Comparison of ENCODE assay signal across 24 mouse cellular contexts in the genomic region with DNA sequence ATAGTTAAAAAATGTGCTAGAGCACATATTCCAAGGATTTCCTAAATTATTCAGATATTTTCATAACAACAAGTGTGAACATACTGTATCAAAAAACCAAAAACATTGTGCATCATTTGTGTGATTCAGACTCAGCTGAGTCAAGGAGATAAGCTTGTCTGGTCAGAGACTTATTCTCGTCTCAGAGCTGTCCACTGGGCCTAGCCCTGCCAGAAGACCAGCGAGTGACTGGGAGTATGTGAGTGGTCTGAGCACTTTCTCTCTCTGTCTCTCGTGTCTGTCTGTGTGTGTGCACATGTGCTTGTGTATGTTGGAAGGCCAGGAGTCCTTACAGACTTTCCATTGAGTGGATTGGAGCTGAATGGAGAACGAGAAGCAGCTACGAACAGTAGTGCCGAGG. TPM values are rescaled to one million over a fixed set of nuclear protein-coding genes. Genes with fewer than 3 reads are reported as not detected.
DNase-seq lines count a peak whose midpoint lies in the region; ATAC-seq lines count a peak whose summit lies in the region.
"Had no signal": no experiment of that assay in that cellular context is flagged by ENCODE, and none has a peak within 500 bp of the region (broad histone marks: within the 10 kb centered on the region; RNA-seq: fewer than 3 reads in every experiment).

No protein-coding gene starts in this region.

- H3K9ac ChIP-seq in kidney, embryonic 15.5 days = no peak overlapping the region
- H3K9ac ChIP-seq: forebrain, postnatal 0 days; hindbrain, embryonic 12.5 days; hindbrain, embryonic 15.5 days had no signal

- DNase-seq in kidney, postnatal 25 days = no peak
- DNase-seq in 3T3-L1 (ENCODE audit: low read depth, low spot score) (peak; percentile 56), NIH3T3 (ENCODE audit: low read depth) (peak; percentile 66)
- no peak for DNase-seq in layer of hippocampus, adult 9-10 months (ENCODE audit: low spot score)
- DNase-seq: adrenal gland, adult 2 months; adrenal gland, postnatal 14 days; cerebellum, adult 11 months; cerebellum, adult 2 months; cerebellum, adult 9-11 months; cerebellum, postnatal 25 days; forebrain, postnatal 0 days had no signal

- no peak for ATAC-seq in kidney, embryonic 15.5 days (replicated peaks; ENCODE audit: low FRiP score)
- no peak for ATAC-seq in activated CD4-positive, CD25-positive, alpha-beta regulatory T cell, adult 4 months
- ATAC-seq: forebrain, embryonic 14.5 days; forebrain, postnatal 0 days; Patski had no signal

- WGBS in kidney, embryonic 15.5 days = 80% methylated on average over 6 of the region's 6 CpGs

- H3K4me3 ChIP-seq in kidney, embryonic 15.5 days (replicated peaks) = no peak overlapping the region
- H3K4me3 ChIP-seq: gastrocnemius, adult 2 months; hindbrain, embryonic 12.5 days; hindbrain, embryonic 15.5 days had no signal

- peaks cover 73% of the 10 kb centered on the region for H3K4me1 ChIP-seq in kidney, embryonic 15.5 days

- peak overlapping the region; percentile 45; the same call in 1 of the 2 replicates for H3K27ac ChIP-seq in kidney, embryonic 15.5 days
- H3K27ac ChIP-seq: hindbrain, embryonic 12.5 days; hindbrain, embryonic 15.5 days had no signal

- H3K9me3 ChIP-seq in kidney, embryonic 15.5 days (replicated peaks) = no peaks in the 10 kb centered on the region
- H3K9me3 ChIP-seq: hindbrain, embryonic 12.5 days; hindbrain, embryonic 15.5 days had no signal

- no peaks in the 10 kb centered on the region; the same call in 1 of the 2 replicates for H3K36me3 ChIP-seq in kidney, embryonic 15.5 days
- H3K36me3 ChIP-seq: hindbrain, embryonic 12.5 days; hindbrain, embryonic 15.5 days had no signal

- no peaks in the 10 kb centered on the region for H3K27me3 ChIP-seq in kidney, embryonic 15.5 days
- H3K27me3 ChIP-seq: hindbrain, embryonic 12.5 days; hindbrain, embryonic 15.5 days; Patski had no signal

- no peak overlapping the region for H3K4me2 ChIP-seq in kidney, embryonic 15.5 days
- H3K4me2 ChIP-seq: heart, embryonic 11.5 days; hindbrain, embryonic 12.5 days; hindbrain, embryonic 15.5 days had no signal

RNA-seq across cellular contexts. Expression of gene Ankrd2, which starts 20.8 kb away (rescaled TPM):
- 0.35 TPM in 1 of 2 replicates, not detected in the other for polyA plus RNA-seq in kidney, embryonic 15.5 days (2015; fragmentation: Nextera tagmentation; extraction: Ambion mirVana)
- polyA plus RNA-seq in activated CD4-positive, CD25-positive, alpha-beta regulatory T cell, adult 4 months (2017; shearing (Covaris generic)) = not detected
- polyA plus RNA-seq: forebrain, embryonic 11.5 days; heart, embryonic 11.5 days; heart, embryonic 14.5 days; hindbrain, embryonic 12.5 days had no signal

RNA-seq across cellular contexts. Expression of gene Hoga1, which starts 30.4 kb away (rescaled TPM):
- polyA plus RNA-seq in kidney, embryonic 15.5 days (2015; fragmentation: Nextera tagmentation; extraction: Ambion mirVana) = 19.7 and 21.1 TPM in 2 replicates
- not detected for polyA plus RNA-seq in activated CD4-positive, CD25-positive, alpha-beta regulatory T cell, adult 4 months (2017; shearing (Covaris generic))

RNA-seq across cellular contexts. Expression of gene Ubtd1, which starts 33.4 kb away (rescaled TPM):
- 29.0 and 32.3 TPM in 2 replicates for polyA plus RNA-seq in kidney, embryonic 15.5 days (2015; fragmentation: Nextera tagmentation; extraction: Ambion mirVana)
- 1 to 10 TPM; 2.6 to 4.0 TPM for polyA plus RNA-seq in activated CD4-positive, CD25-positive, alpha-beta regulatory T cell, adult 4 months (2017; shearing (Covaris generic))

RNA-seq across cellular contexts. Expression of gene Mms19, which starts 34.0 kb away (rescaled TPM):
- polyA plus RNA-seq in kidney, embryonic 15.5 days (2015; fragmentation: Nextera tagmentation; extraction: Ambion mirVana) = 40.6 and 45.6 TPM in 2 replicates
- polyA plus RNA-seq in activated CD4-positive, CD25-positive, alpha-beta regulatory T cell, adult 4 months (2017; shearing (Covaris generic)) = 10 to 100 TPM; 63.7 to 75.3 TPM

RNA-seq across cellular contexts. Expression of gene 4933411K16Rik, which starts 37.0 kb away (rescaled TPM):
- polyA plus RNA-seq in kidney, embryonic 15.5 days (2015; fragmentation: Nextera tagmentation; extraction: Ambion mirVana) = 0.54 and 0.62 TPM in 2 replicates
- polyA plus RNA-seq in activated CD4-positive, CD25-positive, alpha-beta regulatory T cell, adult 4 months (2017; shearing (Covaris generic)) = not detected
- polyA plus RNA-seq: embryonic facial prominence, embryonic 14.5 days; forebrain, embryonic 14.5 days; forebrain, postnatal 0 days; heart, embryonic 11.5 days; heart, embryonic 14.5 days; heart, postnatal 0 days; hindbrain, embryonic 12.5 days; intestine, embryonic 14.5 days had no signal

Comparison
In these comparisons a context has a peak if more than half of its experiments do, and no peak if none do; other contexts are left out.
1. DNase-seq: peak in 3T3-L1 (single experiment) and NIH3T3 (single experiment); none in kidney, postnatal 25 days (0 of 2) and layer of hippocampus, adult 9-10 months (single experiment).
2. RNA of gene Hoga1, which starts 30.4 kb away (polyA plus RNA-seq): 19.7 to 21.1 TPM in kidney, embryonic 15.5 days; not detected in activated CD4-positive, CD25-positive, alpha-beta regulatory T cell, adult 4 months; every median in the first group is over 10 times any median in the second.